Mouse (Mus musculus) heart, embryonic 13.5 days (tissue): ENCODE data around the gene Tldc2. TPM values are rescaled to one million over a fixed set of nuclear protein-coding genes. Genes with fewer than 3 reads are reported as not detected.

ENCODE experiments used
- ATAC-seq: fragments of 200-750 bp; cut with Nextera tagmentation; 2 replicates; pipeline ENCODE4 v1.8.0; 2017; ENCODE audit warnings: moderate TSS enrichment; ENCODE audit not compliant: insufficient number of reproducible peaks, low FRiP score, low TSS enrichment; ENCODE audit errors: extremely low read depth
- H3K27ac ChIP-seq: fragments of 300-500 bp; sonication (generic); replicated peaks from 2 replicates; pipeline ENCODE4 v1.5.1; 2015; ENCODE audit warnings: moderate library complexity, mild to moderate bottlenecking, inconsistent platforms
- H3K27me3 ChIP-seq: fragments of 300-500 bp; sonication (generic); replicated peaks from 2 replicates; pipeline ENCODE4 v1.6.1; 2015; ENCODE audit warnings: mild to moderate bottlenecking, inconsistent platforms
- H3K36me3 ChIP-seq: fragments of 300-500 bp; sonication (generic); 2 replicates; pipeline ENCODE4 v1.6.1; 2015; ENCODE audit warnings: mild to moderate bottlenecking, inconsistent platforms
- H3K4me1 ChIP-seq: fragments of 300-500 bp; sonication (generic); 2 replicates; pipeline ENCODE4 v1.6.1; 2015; ENCODE audit warnings: inconsistent platforms
- H3K4me2 ChIP-seq: fragments of 300-500 bp; sonication (generic); 2 replicates; pipeline ENCODE4 v1.6.1; 2015; ENCODE audit warnings: inconsistent platforms, mild to moderate bottlenecking, moderate library complexity
- H3K4me3 ChIP-seq: fragments of 300-500 bp; sonication (generic); 2 replicates; pipeline ENCODE4 v1.5.1; 2015; ENCODE audit warnings: moderate library complexity, mild to moderate bottlenecking, inconsistent platforms
- H3K9ac ChIP-seq: fragments of 300-500 bp; sonication (generic); 2 replicates; pipeline ENCODE4 v1.6.1; 2015; ENCODE audit warnings: inconsistent platforms, mild to moderate bottlenecking, moderate library complexity
- H3K9me3 ChIP-seq: fragments of 300-500 bp; sonication (generic); 2 replicates; pipeline ENCODE4 v1.6.1; 2016; ENCODE audit warnings: inconsistent platforms
- WGBS: fragments of 180-500 bp; shearing (Covaris S2); methylation state at CpG from one replicate; pipeline ENCODE4 v1.1.7; 2015; ENCODE audit warnings: mixed read lengths; 5-methylcytosine and 5-hydroxymethylcytosine counted together
- polyA plus RNA-seq: library from polyadenylated mRNA; unstranded; fragments of >200 nt; fragmentation: Nextera tagmentation; extraction: Ambion mirVana; gene quantifications from 2 replicates; pipeline ENCODE4 v1.2.1, GENCODE M21; 2015

The Tldc2 gene
- polyA plus RNA-seq, 1 experiment from 2014 or later: not detected

DNA sequence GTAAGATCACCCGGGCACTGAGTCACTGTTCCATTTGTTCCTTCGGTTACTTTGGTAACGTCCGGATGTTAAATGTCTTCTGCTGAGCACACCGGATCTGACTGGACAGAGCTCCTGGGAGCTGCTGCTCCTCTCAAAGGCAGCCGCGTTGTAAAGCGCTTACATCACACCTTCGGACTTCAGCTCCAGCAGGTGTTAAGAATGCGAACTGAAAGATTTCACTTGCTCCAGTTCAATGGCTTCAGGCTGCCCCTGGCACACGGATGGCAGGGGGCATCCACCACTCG, 13.4 kb downstream of the Tldc2 start:
- peak overlapping the region; percentile 40 for H3K27ac ChIP-seq
- H3K4me2 ChIP-seq: peak overlapping the region; percentile 23; the same call in 1 of the 2 replicates
- H3K9ac ChIP-seq: no peak overlapping the region
- H3K4me1 ChIP-seq: peaks cover 12% of the 10 kb centered on the region
- H3K9me3 ChIP-seq: no peaks in the 10 kb centered on the region
- H3K27me3 ChIP-seq: no peaks in the 10 kb centered on the region
- H3K36me3 ChIP-seq: peaks cover 61% of the 10 kb centered on the region
- 61% methylated on average over 12 of the region's 12 CpGs for WGBS
- H3K4me3 ChIP-seq: no peak overlapping the region
- ATAC-seq: no peak

DNA sequence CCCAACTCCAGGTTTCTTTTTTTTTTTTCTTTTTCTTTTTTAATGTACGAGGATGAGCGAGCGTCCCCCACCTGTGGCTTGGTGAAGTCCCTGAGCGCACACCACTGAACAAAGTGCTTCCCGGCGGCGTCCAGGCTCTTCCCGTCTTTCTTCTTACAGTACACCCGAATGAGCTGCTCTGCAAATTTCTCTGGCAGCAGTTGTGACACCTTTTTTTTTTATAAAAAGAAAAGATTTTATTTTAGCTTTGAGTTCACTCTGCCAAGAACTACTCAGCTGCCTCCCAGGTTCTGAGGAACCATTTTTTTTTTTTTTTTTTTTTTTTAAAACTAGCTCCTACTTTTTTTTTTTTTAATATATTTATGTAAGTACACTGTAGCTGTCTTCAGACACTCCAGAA, 14.8 kb downstream of the Tldc2 start:
- Histone ChIP-seq H3K27ac (no peak overlapping the region), H3K4me2 (no peak overlapping the region), H3K9ac (no peak overlapping the region), H3K4me1 (peaks cover 12% of the 10 kb centered on the region), H3K4me3 (no peak overlapping the region), H3K36me3 (peaks cover 75% of the 10 kb centered on the region), H3K27me3 (no peaks in the 10 kb centered on the region), H3K9me3 (no peaks in the 10 kb centered on the region)
- 96% methylated on average over 9 of the region's 9 CpGs for WGBS
- ATAC-seq: no peak

DNA sequence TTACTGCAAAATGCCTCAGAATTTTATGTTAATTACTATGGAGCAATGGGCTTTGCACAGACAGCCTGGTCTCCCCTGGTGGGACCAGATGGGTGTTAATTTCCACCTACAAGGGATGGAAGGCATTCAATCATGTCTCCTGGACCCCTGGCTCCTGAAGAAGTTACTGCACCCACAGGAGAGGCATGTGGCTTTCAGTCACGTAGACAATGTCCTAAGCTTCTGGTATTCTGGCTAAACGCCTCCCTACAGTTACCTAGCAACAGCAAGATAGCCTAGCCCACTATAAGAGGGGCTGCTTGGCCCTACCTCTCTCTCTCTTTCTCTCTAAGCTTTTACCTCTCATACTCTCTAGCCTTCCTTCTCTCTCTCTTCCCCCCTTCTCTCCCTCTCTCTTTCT, 15.4 kb downstream of the Tldc2 start:
- H3K4me3 ChIP-seq: no peak overlapping the region
- no peak overlapping the region for H3K27ac ChIP-seq
- H3K27me3 ChIP-seq: no peaks in the 10 kb centered on the region
- H3K4me2 ChIP-seq: no peak overlapping the region
- no peaks in the 10 kb centered on the region for H3K9me3 ChIP-seq
- WGBS: 48% methylated on average over 2 of the region's 2 CpGs
- no peak for ATAC-seq
- H3K36me3 ChIP-seq: peaks cover 81% of the 10 kb centered on the region
- no peak overlapping the region for H3K9ac ChIP-seq
- peaks cover 12% of the 10 kb centered on the region for H3K4me1 ChIP-seq

DNA sequence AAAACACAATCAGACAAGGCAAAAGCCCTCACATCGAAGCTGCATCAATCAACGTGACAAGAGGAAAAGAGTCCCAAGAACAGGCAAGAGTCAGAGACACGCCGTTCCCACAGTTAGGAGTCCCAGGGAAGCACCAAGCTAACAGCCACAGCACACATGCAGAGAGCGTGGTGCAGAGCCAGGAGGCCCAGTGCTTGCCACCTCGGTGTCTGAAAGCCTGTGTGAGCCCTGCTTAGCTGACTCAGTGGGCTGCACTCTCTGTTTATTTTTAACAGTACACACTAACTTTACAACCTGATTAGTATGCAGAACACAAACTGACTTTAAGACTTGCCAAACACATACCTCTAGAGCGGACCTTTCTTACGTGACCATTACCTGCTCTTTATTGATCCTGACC, 17.6 kb downstream of the Tldc2 start:
- no peak for ATAC-seq

DNA sequence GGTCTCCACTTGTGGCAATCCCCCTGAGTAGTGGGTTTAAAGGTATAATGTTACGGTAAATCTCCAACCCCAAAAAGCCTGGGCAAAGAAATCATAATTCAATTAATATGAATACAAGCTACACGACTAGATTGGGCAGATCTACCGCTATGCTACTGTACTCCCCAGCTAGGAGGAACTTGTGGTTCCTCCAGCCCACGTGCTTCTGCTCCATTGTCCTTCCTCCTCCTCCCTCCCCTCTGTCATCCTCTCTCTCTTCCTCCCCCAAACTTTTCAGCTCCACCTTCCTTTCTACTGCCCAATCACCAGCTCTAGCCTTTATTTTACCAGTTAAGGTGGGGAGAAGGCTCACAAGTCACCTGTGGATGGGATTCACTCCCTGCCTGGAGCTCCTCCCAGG, 21.4 kb downstream of the Tldc2 start:
- Histone ChIP-seq H3K9ac (no peak overlapping the region), H3K36me3 (peaks cover 88% of the 10 kb centered on the region), H3K4me2 (no peak overlapping the region), H3K4me3 (no peak overlapping the region), H3K4me1 (no peaks in the 10 kb centered on the region), H3K9me3 (no peaks in the 10 kb centered on the region), H3K27me3 (no peaks in the 10 kb centered on the region), H3K27ac (no peak overlapping the region)
- 81% methylated on average over 4 of the region's 4 CpGs for WGBS
- ATAC-seq: no peak

More for the DNA sequence above, 17.6 kb downstream of the Tldc2 start:
- 81% methylated on average over 8 of the region's 8 CpGs for WGBS
- Histone ChIP-seq H3K9ac (no peak overlapping the region), H3K27me3 (no peaks in the 10 kb centered on the region), H3K27ac (no peak overlapping the region), H3K4me3 (no peak overlapping the region), H3K9me3 (no peaks in the 10 kb centered on the region), H3K4me1 (peaks cover 12% of the 10 kb centered on the region), H3K36me3 (peaks cover 85% of the 10 kb centered on the region), H3K4me2 (no peak overlapping the region)

DNA sequence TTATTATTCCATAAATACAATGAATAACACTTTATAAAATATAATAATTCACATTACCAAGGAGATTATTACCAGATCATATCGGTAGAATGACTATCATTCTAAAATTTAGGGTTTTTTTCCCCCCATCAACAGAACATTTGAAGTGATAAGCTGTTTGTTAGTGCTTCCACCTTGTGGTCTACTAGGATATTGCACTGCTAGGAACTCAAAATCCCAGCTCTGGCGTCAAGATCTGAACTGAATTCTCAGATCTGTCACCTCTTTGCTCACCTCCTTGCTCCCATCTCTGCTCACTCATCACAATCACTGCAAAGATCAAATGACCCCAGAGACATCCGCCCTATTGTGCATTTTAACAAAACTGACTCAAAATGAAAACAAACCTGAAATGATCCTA, 30.1 kb downstream of the Tldc2 start:
- H3K9me3 ChIP-seq: no peaks in the 10 kb centered on the region
- 16% methylated on average over 3 of the region's 3 CpGs for WGBS
- H3K4me3 ChIP-seq: no peak overlapping the region
- H3K9ac ChIP-seq: no peak overlapping the region
- H3K27me3 ChIP-seq: no peaks in the 10 kb centered on the region
- H3K4me2 ChIP-seq: no peak overlapping the region
- peaks cover 57% of the 10 kb centered on the region for H3K36me3 ChIP-seq
- no peak for ATAC-seq
- no peaks in the 10 kb centered on the region for H3K4me1 ChIP-seq
- H3K27ac ChIP-seq: no peak overlapping the region

DNA sequence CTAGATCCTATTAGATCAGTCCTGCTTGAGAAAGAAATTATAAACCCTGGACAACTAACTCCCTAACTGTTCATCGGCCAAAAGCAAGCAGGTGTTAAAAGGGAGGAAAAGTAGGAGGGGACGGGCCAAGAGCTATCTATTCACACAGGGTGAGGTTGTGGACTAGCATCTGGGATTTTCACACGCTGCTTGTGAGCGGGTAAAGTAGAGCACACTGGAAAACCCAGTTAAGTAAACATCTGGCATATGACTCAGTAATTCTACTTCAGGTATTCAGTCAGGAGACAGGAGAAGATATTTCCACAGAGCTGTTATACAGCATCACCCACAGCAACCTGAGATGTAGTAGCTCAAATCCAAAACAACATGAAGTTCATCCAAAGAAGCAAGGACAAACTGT, 31.7 kb downstream of the Tldc2 start:
- no peaks in the 10 kb centered on the region for H3K4me1 ChIP-seq
- no peaks in the 10 kb centered on the region for H3K27me3 ChIP-seq
- H3K9ac ChIP-seq: no peak overlapping the region
- ATAC-seq: no peak
- H3K27ac ChIP-seq: no peak overlapping the region
- peaks cover 51% of the 10 kb centered on the region for H3K36me3 ChIP-seq
- no peaks in the 10 kb centered on the region for H3K9me3 ChIP-seq
- no peak overlapping the region for H3K4me2 ChIP-seq
- no peak overlapping the region for H3K4me3 ChIP-seq
- 71% methylated on average over 4 of the region's 4 CpGs for WGBS

DNA sequence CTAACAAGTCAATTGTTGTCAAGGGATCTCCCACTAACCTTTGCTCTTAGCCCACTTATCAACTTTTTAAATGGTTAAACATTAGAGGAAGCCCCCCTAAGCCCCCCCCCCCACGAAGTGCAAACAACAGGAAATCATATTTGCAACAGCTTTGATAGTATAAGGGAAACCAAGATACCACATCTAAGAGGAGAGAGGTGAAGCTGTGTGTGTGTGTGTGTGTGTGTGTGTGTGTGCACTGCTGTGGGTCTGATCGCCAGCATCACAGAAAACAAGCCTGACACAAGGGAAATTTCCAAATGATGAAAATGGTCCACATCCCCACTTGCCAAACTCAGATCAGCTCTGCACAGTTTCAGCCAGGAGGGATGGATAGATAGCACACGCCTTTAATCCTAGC, 32.2 kb downstream of the Tldc2 start:
- Histone ChIP-seq H3K9me3 (no peaks in the 10 kb centered on the region), H3K27me3 (no peaks in the 10 kb centered on the region), H3K36me3 (peaks cover 46% of the 10 kb centered on the region), H3K4me3 (no peak overlapping the region), H3K4me2 (no peak overlapping the region), H3K27ac (no peak overlapping the region), H3K4me1 (no peaks in the 10 kb centered on the region), H3K9ac (no peak overlapping the region)
- ATAC-seq: no peak
- 65% methylated on average over 3 of the region's 3 CpGs for WGBS

DNA sequence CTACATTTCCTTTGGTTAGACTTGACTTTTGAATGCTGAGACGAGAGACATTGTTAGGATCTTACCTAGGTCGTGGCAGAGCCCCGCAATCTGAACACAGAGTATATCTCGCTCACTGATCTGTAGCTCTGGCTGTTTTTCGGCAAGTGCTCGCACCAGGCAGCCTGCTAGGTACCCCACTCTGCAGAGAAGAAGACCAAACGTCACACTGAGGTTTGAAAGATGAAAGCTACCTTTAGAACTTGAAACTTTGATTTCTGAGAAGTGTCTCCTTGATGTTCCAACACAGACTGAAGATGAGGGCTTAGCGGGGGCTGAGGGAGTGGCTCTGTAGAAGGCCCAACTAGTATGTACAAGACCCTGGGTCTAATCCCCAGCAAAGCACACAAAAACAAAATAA, 34.9 kb downstream of the Tldc2 start:
- WGBS: 83% methylated on average over 8 of the region's 8 CpGs
- no peaks in the 10 kb centered on the region for H3K27me3 ChIP-seq
- H3K9ac ChIP-seq: no peak overlapping the region
- no peak for ATAC-seq
- peaks cover 6% of the 10 kb centered on the region for H3K4me1 ChIP-seq
- H3K27ac ChIP-seq: no peak overlapping the region
- H3K4me2 ChIP-seq: no peak overlapping the region
- no peak overlapping the region for H3K4me3 ChIP-seq
- H3K36me3 ChIP-seq: peaks cover 56% of the 10 kb centered on the region
- H3K9me3 ChIP-seq: no peaks in the 10 kb centered on the region

DNA sequence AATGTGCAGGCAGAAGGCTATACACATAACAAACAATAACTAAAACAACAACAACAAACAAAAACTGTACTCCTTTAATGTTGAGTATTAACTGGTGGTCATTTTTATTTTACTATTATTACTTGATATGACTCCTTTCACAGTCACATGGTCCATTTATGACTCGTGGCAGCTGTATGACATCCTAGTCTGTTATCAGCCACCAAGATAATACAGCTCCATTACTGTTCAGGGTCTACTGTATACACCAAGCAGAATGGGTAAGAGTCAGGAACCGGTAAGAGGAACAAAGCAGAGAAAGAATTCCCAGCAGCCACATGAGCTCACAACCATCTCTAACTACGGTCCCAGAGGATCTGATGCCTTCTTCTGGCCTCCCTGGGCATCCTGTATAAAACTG, 38.4 kb downstream of the Tldc2 start:
- H3K9ac ChIP-seq: no peak overlapping the region
- H3K27me3 ChIP-seq: no peaks in the 10 kb centered on the region
- H3K4me2 ChIP-seq: no peak overlapping the region
- H3K27ac ChIP-seq: no peak overlapping the region
- H3K36me3 ChIP-seq: peaks cover 57% of the 10 kb centered on the region
- no peak overlapping the region for H3K4me3 ChIP-seq
- WGBS: 63% methylated on average over 3 of the region's 3 CpGs
- H3K9me3 ChIP-seq: no peaks in the 10 kb centered on the region
- no peak for ATAC-seq
- peaks cover 6% of the 10 kb centered on the region for H3K4me1 ChIP-seq

DNA sequence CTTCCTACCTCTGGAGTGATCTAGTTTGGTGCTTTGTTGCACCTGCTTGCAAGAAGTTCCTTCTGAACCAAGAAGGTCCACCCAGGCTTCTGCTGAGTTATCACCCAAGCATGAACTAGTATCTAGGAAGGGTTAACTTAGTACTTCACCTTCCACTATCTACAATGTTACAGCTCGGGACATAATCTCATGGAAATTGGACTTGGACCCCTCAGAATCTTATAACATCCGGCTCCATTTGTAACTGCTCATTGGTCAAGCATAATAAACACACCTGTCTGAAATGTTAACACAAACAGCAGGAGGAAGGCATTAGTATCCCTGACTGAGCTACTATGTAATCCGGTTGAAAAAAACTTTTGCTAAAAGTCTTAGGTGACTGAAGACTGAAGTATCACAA, 40.5 kb downstream of the Tldc2 start:
- H3K9me3 ChIP-seq: no peaks in the 10 kb centered on the region
- H3K27ac ChIP-seq: no peak overlapping the region
- H3K27me3 ChIP-seq: no peaks in the 10 kb centered on the region
- H3K4me1 ChIP-seq: peaks cover 6% of the 10 kb centered on the region
- H3K9ac ChIP-seq: no peak overlapping the region
- H3K36me3 ChIP-seq: peaks cover 41% of the 10 kb centered on the region
- whole genome bisulfite sequencing: 81% methylated on average over 3 of the region's 3 CpGs
- no peak overlapping the region for H3K4me3 ChIP-seq
- no peak for ATAC-seq
- H3K4me2 ChIP-seq: no peak overlapping the region

DNA sequence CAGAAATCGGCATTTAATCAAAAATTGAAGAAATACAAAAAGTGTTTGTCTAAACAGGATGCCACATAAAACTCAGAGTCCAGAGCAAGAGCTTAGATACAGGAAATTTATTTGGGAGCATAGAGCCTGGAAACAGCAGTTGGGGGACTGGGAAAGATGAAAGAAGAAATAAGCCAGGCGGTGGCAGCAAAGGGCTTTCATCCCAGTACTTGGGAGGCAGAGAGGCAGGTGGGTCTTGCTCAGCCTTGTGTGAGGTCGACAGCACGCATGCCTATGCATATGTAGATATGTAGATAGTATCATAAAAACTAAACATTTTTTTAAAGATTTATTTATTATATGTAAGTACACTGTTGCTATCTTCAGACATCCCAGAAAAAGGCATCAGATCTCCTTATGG, 41.2 kb downstream of the Tldc2 start:
- Histone ChIP-seq H3K9ac (no peak overlapping the region), H3K4me3 (no peak overlapping the region), H3K9me3 (no peaks in the 10 kb centered on the region), H3K4me2 (no peak overlapping the region), H3K4me1 (peaks cover 11% of the 10 kb centered on the region), H3K27ac (no peak overlapping the region), H3K27me3 (no peaks in the 10 kb centered on the region), H3K36me3 (peaks cover 36% of the 10 kb centered on the region)
- ATAC-seq: no peak
- 54% methylated on average over 4 of the region's 4 CpGs for WGBS

DNA sequence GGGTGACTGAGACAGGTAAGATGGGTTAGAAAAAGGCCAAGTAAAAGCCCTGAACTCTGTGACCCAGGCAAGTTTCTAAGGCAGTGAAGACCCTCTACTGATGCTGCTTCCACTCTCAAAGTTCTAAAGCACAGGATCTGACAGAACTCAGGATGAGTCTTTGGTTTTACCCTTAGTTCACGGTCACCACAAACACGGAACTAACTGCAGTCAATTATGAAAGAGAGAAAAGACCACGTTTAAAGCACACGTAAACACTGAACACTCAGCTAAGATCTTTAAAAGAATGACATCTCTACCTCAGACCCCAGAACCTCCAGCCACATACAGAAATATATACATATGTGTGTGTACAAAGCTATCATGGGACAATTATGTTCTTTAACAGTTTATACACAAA, 42.2 kb downstream of the Tldc2 start:
- Histone ChIP-seq H3K4me1 (peaks cover 21% of the 10 kb centered on the region), H3K27ac (no peak overlapping the region), H3K4me3 (no peak overlapping the region), H3K9me3 (no peaks in the 10 kb centered on the region), H3K36me3 (peaks cover 33% of the 10 kb centered on the region), H3K27me3 (no peaks in the 10 kb centered on the region), H3K4me2 (no peak overlapping the region), H3K9ac (no peak overlapping the region)
- 85% methylated on average over 4 of the region's 4 CpGs for whole genome bisulfite sequencing
- ATAC-seq: no peak
